Mouse (Mus musculus) kidney, adult 9 months (tissue): ENCODE data around the gene Cxcl3.
"Not testable (repeated sequence)": the region's sequence is repeated elsewhere in the genome, so short reads cannot be mapped to it uniquely, and the experiment has no call there.

Experiments
- DNase-seq: peaks from one replicate; pipeline ENCODE4 v3.0.0; 2022

The Cxcl3 gene

DNA sequence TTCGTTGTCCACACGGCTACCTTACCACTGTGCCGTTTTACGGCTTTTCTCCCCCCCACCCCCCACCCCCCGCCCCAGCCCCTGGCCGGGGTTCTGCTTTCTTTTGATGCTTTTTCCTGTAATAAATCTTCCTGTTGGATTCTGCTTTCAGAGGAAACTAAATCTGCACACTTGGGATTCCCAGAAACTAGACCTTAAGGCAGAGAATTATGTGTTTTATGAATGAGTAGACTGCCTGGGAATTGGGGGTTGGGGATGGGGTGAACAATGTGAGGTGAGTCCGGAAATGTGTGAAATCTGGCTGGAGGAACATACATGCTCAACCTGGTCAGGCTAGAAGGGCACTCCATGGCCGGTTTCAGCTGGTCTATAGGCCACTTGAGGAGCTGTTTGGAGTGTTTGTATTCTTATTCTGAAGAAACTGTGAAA lies 4.2 kb downstream of the Cxcl3 start:
- DNase-seq: peak; percentile 5

DNA sequence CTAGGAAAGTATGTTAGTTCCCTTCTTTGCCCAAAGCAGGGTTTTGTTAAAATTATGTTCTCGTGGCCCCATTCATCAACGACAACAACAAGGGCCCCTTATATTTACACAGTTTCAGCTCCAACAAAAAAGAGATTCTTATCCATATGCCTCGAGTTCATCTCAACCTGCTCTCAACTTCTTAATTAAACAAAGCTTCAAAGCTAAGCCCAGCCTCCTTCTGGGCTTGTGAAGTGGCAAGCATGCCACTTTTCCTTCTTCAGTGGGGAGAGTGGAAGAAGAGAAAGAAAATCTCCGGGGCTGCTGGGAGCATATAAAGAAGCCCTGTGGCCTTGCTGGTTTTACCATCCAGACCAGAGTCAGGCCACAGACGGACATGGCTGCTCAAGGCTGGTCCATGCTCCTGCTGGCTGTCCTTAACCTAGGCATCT lies 8.3 kb downstream of the Cxcl3 start, which contains the start of gene Cxcl15:
Gene Cxcl15 (plus strand): TSS at position 340 of the 431 bp plus-strand sequence.
- DNase-seq: no peak

DNA sequence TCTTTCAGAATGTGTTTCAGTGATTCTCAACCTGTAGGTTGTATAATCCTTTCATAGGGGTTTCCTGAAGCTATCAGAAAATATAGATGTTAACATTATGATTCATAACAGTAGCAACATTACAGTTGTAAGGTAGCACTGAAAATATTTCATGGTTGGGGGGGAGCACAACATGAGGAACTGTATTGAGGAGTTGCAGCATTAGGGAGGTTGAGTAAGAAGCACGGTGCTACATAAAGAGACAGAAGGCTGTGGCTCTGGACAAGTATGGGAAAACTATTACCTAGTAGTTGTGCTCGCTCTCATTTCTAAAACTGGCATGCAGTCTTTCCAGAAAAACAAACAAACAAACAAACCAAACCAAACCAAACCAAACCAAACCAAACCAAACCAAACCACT lies 9.5 kb downstream of the Cxcl3 start:
- DNase-seq: not testable (repeated sequence)

DNA sequence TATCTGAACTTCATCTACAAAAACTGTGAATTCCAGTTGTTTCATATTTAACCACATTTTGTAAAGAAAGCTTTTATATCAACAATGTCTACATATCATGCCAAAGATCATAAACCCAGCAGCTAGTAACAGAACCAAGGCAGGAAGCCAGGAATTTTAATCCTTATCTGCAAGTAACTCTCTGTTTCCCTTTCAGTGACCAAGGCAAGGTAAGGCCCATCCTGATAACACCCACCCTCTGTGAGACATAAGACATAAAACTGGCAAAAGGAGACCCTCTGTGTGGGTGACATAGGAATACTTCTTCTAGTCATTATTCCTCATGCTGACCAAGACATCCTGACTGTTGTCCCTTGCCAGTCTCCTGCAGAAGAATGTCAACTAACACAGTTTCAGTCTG lies 18.7 kb downstream of the Cxcl3 start:
- no peak for DNase-seq

DNA sequence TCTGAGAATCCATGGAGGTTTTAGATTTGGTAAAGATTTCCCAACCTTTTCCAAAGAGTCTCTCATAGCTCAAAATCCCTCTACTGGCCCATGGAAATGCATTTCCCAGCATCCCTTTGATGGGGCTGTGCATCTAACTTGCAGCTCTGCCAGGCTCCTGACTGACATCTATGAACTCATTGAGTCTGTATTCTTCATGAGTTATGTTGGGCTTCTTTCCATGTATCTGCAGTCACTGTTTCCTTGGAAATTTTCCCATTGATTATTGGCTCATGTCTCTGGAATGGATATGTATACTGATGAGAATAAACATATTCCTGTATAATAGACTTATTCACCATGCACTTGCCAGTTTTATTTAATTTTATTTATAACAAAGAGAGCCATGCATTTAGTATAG lies 20.1 kb downstream of the Cxcl3 start:
- no peak for DNase-seq

DNA sequence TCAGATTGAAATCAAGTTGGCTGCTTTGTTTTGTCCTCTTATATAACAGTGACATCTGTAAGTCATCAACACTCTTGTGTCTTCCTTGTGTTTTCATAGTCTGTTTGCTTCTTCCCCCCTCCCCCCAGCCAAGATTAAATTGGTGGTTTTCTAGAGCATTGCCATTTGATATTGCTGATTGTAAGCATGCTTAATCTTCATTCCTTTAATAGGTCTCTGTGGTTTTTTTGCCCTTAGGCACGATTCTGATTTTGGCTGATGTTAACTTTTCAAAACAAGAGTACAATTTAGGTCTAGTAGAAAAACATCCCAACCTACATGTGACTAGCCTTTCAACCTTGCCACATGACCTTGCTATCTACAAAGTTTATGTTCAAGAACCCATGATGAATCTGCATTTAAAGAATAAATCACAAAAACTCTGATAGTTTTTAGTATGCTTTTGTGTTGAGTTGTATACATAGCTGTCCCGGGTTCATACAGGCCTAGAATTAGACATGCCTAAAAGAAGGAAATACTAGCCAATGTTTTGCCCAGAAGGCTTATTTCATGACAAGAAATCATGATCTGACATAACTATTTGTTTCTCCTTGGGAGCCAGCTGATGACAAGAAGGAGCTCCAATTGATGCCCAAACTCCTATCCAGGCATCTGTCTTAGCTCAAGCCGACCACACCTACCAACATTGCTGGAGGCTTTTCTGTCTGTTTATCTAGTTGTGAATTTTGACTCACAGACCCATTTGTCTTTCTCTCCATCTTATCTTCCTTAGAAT lies 21.5 kb downstream of the Cxcl3 start:
- no peak for DNase-seq

DNA sequence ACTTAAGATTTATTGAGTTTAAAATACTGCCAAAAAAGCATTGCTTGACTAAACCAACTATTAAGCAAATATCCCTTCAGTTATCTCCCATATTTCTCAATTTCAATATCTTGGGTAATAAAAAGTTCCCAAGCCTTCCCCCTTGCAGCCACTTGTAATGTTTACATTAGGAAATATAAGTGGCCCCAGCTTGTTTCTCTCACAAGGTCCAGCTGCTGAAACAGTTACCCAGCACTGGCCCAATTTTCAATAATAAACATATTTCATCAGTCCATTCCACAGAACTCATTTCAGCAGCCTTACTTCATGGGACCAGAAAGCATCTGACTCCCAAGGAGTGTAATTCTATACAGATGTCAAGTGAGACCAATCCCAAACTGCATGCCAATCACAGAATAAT lies 33.9 kb downstream of the Cxcl3 start:
- DNase-seq: no peak

DNA sequence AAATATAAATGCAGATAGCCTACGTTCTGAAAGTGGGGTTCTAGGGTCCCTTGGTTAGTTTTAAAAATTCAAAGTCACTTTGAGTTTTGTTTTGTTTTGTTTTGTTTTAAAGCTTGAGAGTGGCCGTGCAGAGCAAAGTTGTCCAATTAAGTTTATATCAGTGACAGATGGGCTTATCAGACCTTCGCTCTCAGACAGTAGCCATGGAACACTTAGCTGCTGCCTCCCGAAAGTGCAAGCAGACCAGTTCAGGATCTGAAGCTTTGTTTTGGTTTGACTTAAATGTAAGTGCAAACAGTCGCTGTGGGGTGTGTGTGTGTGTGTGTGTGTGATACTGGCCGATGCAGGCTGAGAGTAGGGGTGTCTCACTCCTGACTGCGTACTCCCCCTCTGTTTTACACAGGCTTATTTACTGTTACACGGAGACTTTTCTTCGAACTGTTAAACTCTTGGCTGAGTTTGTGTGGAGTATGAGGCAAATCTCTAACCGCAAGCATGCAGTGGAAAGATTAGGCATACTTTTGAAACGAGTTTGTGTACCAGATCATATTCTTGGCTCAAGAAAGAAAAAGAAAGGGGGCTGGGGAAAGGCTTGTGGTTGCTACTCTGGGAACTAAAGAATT lies 46.4 kb downstream of the Cxcl3 start:
- DNase-seq: peak; percentile 23

DNA sequence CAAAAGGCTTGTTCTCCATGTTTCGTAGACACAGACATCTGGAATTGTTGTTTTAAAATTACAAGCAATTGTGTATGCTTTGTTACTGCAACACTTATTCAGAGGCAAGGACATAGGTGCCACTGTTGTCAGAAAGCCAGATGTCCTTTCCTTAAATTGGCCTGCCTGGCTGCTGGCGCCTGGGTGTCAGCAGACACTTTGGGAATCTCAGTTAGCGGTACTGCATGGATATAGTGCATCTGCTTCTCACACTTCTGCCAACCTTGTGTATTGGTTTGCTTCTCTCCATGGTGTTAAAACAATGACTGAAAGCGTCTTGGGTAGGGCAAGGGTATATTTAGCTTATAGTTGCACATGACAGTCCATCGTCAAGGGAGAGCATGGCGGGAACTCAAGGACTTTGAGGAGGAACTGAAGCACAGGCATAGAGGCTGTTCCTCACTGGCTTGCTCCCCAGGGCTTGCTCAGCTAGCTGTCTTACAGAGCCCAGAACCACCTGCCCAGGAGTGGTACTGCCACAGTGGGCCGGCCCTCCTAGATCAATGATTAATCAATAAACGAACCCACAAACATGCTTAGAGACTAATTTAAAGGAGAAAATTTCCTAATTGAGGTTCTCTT lies 47.0 kb downstream of the Cxcl3 start:
- no peak for DNase-seq

DNA sequence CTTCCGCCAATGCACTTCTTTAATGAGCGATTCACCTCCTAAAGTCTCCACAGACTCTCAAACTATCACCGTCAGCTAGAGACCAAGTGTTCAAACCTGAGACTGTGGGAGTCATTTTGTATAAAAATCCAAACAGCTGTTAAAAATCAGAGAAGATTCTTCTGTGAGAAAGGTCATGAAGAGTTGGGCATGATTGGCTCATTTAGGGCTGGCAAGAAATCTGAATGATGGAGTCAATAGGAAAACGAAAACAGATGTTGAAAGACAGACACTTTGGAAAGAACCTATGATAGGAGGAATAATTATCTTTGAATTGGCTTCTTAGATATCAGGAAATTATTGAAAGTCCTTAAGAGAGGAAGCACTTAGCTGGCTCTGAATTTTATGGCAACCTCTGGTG lies 48.5 kb downstream of the Cxcl3 start:
- no peak for DNase-seq

DNA sequence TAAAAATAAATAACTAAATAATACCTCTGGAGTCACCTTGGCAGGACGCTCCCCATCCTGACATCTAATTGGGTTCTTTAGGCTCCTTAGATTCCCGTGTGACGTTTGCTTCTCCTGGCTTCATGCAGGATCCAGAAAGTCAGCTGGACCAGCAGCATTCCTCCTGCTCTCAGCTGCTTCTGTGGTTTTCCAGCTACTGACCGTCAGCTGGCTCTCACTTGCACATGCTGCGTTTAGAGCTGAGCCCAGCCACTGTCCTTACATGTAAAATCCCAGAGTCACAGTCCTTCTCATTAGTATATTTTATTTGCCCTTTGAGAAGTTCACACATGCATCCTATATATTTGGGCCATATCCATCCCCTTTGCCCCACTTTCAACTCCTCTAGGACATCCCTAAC lies 52.7 kb downstream of the Cxcl3 start:
- no peak for DNase-seq
